Mouse (Mus musculus): ENCODE measurements around the gene Trak1.

Gene Trak1

GRCm38 (mm10) chr9:121295221-121295620 is 2.1 kb upstream of the Trak1 start:
- no peak for DNase-seq

GRCm38 (mm10) chr9:121298065-121298398 is 730 bp downstream of the Trak1 start:
- peak in 1 of 2 experiments; percentile 43 for DNase-seq

DNA sequence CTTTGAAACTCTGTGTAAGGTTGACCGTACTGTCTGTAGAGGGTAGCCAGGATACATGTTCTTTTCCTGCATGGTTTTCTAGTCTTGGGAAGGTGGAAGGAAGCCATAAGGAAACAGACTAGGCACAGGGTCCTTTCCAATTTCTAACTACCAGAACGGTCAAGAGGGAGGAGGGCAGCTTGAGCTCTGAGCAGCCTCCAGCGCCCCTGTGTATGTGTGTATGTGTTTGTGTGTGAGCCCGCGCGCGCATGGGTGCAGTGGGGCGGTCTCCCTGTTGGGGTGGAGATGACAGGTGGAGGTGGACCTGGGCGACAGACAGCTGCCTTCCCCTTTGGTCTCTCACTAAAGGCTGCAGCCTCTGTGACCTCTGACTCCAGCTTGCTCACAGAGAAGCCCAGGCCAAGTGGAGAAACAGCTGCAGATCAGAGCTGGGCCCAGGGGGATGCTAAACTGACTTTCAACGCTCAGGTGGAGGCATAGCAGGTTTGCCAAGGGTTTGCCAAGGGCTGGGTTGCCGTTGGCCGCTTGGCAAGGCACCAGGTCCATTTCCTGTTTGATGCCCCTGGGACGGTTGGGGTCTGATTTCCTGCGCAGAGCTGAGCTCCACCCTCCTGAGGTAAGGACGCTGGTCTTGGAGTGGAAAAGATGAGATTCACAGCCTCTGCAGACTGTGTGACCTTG is 1.2 kb downstream of the Trak1 start:
- DNase-seq: peak; percentile 45 to 56

GRCm38 (mm10) chr9:121299223-121299755 is 2.0 kb downstream of the Trak1 start:
- DNase-seq: no peak

DNA sequence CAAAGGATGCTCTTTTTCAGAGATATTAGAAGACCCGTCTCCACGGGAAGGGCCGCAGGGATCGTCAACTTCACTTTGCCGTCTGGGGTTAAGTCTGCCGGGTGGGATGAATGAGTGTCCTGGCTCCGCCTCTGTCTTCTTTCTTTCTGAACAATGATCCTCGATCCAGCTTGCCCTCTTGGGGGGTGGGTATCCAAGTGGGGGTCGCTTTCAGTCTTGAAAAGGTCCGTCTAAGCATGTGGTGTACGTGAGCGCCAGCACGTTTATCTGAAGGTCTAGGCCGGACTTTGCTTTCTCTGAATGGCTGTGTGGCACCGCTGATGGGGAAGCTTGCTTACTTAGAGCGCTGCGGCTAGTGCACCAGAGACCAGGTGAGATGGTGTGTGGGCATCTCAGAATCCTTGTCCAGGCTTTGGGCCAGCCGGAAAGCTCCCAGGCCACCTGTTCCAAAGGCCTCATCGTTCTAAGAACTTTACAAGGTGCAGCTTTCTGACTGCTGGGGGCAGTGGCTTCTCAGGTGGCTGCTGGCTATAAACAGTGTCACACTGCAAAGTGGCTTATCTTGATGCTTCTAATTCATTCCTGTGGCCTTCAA is 2.8 kb downstream of the Trak1 start:
- peak in 1 of 2 experiments; percentile 48 for DNase-seq

- DNase-seq: peak in 1 of 2 experiments; percentile 3
These were observed 4.0 kb downstream of the Trak1 start for GRCm38 (mm10) chr9:121301041-121301920.

GRCm38 (mm10) chr9:121302543-121302942 is 5.2 kb downstream of the Trak1 start:
- DNase-seq: peak in 1 of 2 experiments; percentile 57

DNA sequence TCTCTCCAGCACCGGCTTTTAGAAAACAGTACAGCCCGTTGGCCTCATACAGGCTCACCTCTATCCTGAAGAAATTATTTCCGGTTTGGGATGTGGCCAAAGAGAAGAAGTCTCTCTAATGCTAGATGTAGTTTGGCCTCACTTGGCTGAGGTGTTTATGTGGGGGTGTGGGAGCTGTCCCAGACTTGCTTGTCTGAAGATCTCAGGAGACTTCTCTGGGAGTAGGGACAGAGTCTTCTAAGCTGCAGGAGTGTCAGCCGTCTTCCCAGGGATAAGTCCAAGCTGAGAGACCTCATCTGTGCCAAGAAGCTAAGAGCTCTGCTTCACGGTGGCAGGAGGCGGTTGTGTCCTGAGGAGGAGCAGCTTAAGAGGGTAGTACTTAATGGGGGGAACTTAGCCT is 5.8 kb downstream of the Trak1 start:
- DNase-seq: peak in 1 of 2 experiments; percentile 9

- no peak for DNase-seq
These were observed 6.4 kb downstream of the Trak1 start for GRCm38 (mm10) chr9:121303748-121304147.

DNA sequence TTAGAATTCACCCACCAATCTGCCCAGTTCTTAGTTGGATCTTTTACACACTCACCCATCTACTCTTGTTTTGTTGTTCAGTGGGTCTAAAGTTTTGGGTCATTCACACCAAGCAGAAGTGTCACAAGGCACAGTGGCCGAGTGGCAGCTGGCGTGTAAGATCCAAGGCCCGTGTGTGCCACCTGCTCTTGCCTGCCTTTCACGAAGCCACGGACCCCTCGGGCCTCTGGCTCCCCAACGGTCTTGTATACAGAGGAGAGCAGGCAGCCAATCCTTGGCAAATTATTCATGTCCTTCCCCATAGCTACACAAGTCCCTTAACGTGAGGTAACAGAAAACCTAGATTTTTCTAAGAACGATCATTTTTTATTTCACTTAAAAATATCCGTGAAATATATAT is 7.2 kb downstream of the Trak1 start:
- no peak for DNase-seq

DNA sequence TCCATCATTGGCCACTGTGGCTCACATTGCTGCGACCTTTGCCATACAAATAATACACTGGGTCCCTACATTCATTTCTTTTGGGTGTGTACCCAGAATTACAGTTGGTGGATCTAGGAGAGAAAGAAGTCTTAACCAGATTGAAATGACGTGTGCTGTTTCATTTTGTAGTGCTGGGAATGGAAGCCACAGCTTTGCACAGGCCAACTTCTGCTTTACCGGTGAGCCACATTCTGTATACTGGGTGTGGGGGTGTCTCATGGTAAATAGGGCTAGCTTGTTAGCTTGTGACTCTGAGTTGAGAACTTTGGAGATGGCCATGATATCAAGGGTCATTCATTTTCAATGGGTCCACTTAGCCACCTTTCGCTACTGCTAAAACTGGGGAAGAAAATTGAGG is 8.2 kb downstream of the Trak1 start:
- DNase-seq: no peak

GRCm38 (mm10) chr9:121309287-121309686 is 12.0 kb downstream of the Trak1 start:
- peak in 1 of 2 experiments; percentile 5 for DNase-seq

DNA sequence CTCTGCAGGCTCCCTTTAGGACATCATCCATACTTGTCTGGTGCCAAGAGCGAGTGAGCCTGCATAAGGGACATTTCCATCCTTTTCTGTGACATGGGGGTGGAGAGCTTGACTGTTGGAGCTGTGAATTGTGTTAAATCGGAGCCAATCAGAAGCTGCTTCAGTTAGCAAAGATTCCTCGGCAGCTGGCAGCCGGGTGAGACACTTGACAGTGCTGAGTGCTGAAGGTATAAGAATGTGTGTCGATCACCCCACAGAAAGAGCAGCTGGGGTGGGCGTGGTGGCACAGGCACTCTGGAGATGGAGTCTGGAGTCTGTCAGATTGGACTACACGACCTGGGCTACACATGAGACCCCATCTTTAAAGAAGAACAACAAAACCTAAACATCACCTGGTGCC is 13.2 kb downstream of the Trak1 start:
- DNase-seq: no peak

GRCm38 (mm10) chr9:121311846-121312236 is 14.5 kb downstream of the Trak1 start:
- DNase-seq: peak in 1 of 2 experiments; percentile 58

DNA sequence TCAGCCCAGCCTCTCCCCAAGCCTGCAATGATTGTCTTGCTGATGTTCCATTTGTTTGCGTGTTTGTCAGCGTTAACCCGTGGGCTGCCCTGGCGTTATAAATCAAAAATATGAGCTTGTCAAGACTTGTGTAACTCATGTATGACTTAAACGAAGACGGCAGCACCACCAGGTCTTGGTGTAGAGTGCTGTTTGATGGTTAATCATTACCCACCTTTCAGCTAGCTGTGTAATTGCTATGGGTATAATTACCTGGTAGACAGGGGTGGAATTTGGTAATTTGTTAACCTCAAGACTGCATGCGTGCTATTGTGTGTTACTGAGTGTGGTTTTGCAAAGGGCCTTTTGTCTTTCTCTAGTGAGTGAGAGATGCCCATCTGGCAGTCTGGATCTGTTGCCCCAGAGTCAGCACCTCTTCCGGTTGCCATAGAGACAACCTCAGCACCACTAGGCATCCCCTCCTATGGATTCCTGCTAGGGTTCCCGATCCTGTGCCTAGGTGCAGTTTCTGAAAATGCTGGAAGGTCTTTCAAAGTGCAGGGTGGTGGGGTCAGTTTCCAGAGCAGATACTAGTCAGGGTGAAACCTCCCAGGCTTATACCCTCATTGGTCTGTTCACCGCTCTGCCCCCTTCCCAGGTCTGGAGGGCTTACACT is 15.1 kb downstream of the Trak1 start:
- DNase-seq: no peak

- DNase-seq: peak; percentile 54 to 63
These were observed 16.5 kb downstream of the Trak1 start for GRCm38 (mm10) chr9:121313656-121314374.

DNA sequence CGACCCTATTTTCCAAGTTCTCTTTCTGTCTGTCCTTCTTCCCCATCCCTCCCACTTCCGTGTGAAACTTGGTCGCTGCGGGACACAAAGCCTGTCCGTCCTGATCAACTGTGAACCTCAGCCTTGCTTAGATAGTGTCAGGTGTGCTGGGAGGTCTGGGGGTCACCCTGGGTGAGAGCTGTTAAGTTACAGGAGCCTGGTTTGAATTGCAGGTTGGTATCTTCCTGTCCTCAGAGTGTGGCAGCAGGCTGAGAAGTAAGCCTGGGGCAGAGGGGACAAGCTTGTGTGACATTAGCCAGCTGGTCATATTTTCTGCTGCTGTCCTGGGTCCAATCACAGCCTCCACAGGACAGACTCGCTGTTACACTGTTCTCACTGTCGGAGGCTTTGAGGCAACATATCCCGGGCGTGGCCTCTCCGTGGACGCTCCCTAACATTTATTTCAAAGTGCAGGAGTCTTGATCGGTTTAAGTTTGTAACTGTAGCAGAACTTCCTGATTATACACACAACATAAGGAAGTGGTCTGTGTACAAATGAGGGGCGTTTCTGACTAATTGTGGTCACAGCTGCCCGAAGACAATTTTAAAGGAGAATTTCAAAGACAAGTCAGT is 17.3 kb downstream of the Trak1 start:
- peak; percentile 32 to 46 for DNase-seq

DNA sequence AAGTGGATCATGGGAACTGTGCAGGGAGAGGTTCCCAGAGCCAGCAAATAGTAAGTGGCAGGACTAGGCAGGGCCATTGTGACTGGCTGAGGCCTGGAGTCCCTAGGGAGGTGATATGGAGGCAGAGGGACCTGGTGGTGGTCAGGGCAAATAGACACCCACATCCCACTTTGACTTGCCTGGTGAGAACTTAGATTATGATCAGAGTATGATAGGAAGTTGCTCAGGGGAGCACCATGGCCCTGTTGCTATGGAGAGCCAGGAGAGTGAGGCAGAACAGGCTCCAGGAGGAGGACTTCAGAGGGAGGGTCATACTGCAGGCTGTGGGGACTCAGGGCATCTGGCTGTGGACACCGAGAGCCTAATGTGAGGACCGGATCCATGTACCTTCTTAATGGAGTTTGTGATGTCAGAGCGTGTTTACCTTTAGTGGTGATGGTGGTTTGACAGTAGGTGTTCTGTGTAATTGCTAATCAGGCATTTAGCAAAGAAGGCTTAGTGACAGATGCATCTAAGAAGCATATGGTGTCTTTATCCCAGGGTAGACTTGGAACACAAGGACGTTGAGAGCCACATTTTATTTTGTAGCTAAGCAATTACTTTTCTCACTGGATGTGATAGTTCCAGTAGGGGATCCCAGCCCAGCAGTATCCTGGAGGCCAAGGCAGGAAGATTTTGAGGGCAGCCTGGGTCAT is 18.7 kb downstream of the Trak1 start:
- no peak for DNase-seq

- peak; percentile 70 to 71 for DNase-seq
These were observed 19.5 kb downstream of the Trak1 start for GRCm38 (mm10) chr9:121316621-121317405.

- no peak for DNase-seq
These were observed 22.1 kb downstream of the Trak1 start for GRCm38 (mm10) chr9:121319323-121319966.
